Mouse (Mus musculus) hindbrain, embryonic 12.5 days (tissue): ENCODE results near the gene Rps6ka4. TPM values are rescaled to one million over a fixed set of nuclear protein-coding genes. Genes with fewer than 3 reads are reported as not detected.

Experiments
- ATAC-seq: fragments of 200-750 bp; cut with Nextera tagmentation; 2 replicates; pipeline ENCODE4 v1.8.0; 2017; ENCODE audit warnings: moderate TSS enrichment; ENCODE audit not compliant: low FRiP score
- H3K27ac ChIP-seq: fragments of 300-500 bp; sonication (generic); 2 replicates; pipeline ENCODE4 v1.5.1; 2016; ENCODE audit warnings: mild to moderate bottlenecking
- H3K27me3 ChIP-seq: fragments of 300-500 bp; sonication (generic); 2 replicates; pipeline ENCODE4 v1.6.1; 2016; ENCODE audit warnings: mild to moderate bottlenecking
- H3K36me3 ChIP-seq: fragments of 300-500 bp; sonication (generic); 2 replicates; pipeline ENCODE4 v1.6.1; 2016; ENCODE audit warnings: mild to moderate bottlenecking
- H3K4me1 ChIP-seq: fragments of 300-500 bp; sonication (generic); 2 replicates; pipeline ENCODE4 v1.6.1; 2016
- H3K4me2 ChIP-seq: fragments of 300-500 bp; sonication (generic); replicated peaks from 2 replicates; pipeline ENCODE4 v1.6.1; 2016; ENCODE audit warnings: mild to moderate bottlenecking
- H3K4me3 ChIP-seq: fragments of 300-500 bp; sonication (generic); 2 replicates; pipeline ENCODE4 v1.5.1; 2016; ENCODE audit warnings: mild to moderate bottlenecking
- H3K9ac ChIP-seq: fragments of 300-500 bp; sonication (generic); 2 replicates; pipeline ENCODE4 v1.6.1; 2016; ENCODE audit warnings: mild to moderate bottlenecking, moderate library complexity
- H3K9me3 ChIP-seq: fragments of 300-500 bp; sonication (generic); replicated peaks from 2 replicates; pipeline ENCODE4 v1.6.1; 2016; ENCODE audit warnings: mild to moderate bottlenecking
- WGBS: fragments of 180-500 bp; shearing (Covaris S2); methylation state at CpG from one replicate; pipeline ENCODE4 v1.1.7; 2016; 5-methylcytosine and 5-hydroxymethylcytosine counted together
- polyA plus RNA-seq: library from polyadenylated mRNA; unstranded; fragments of >200 nt; fragmentation: Nextera tagmentation; extraction: Ambion mirVana; gene quantifications from 2 replicates; pipeline ENCODE4 v1.2.1, GENCODE M21; 2016

The Rps6ka4 gene
- 13.2 and 14.4 TPM in 2 replicates for polyA plus RNA-seq

- ATAC-seq, result peak; percentile 76
- Histone ChIP-seq H3K9me3 (no peaks in the 10 kb centered on the region), H3K4me1 (peaks cover 21% of the 10 kb centered on the region), H3K27ac (no peak within 1 kb of the TSS), H3K36me3 (no peaks in the 10 kb centered on the region), H3K4me3 (peak within 1 kb of the TSS; percentile 64), H3K4me2 (peak within 1 kb of the TSS; percentile 98), H3K9ac (peak within 1 kb of the TSS; percentile 70), H3K27me3 (peaks cover 68% of the 10 kb centered on the region)
- WGBS, result 2% methylated on average over 41 of the region's 44 CpGs
Measured at GRCm38 (mm10) chr19:6840475-6841291, at the start of gene Rps6ka4. Gene Rps6ka4, minus strand, starts transcription at chr19:6840636.

- 88% methylated on average over 4 of the region's 4 CpGs for WGBS
- Histone ChIP-seq H3K4me3 (no peak overlapping the region), H3K4me2 (no peak overlapping the region), H3K27me3 (no peaks in the 10 kb centered on the region), H3K4me1 (no peaks in the 10 kb centered on the region), H3K9ac (no peak overlapping the region), H3K9me3 (peaks cover 21% of the 10 kb centered on the region), H3K27ac (no peak overlapping the region), H3K36me3 (no peaks in the 10 kb centered on the region)
- ATAC-seq, result no peak
Measured at GRCm38 (mm10) chr19:6877965-6878364, 37.5 kb upstream of the Rps6ka4 start.

- Histone ChIP-seq H3K27me3 (no peaks in the 10 kb centered on the region), H3K9me3 (peaks cover 20% of the 10 kb centered on the region), H3K4me1 (no peaks in the 10 kb centered on the region), H3K4me2 (no peak overlapping the region), H3K27ac (no peak overlapping the region), H3K9ac (no peak overlapping the region), H3K36me3 (no peaks in the 10 kb centered on the region), H3K4me3 (no peak overlapping the region)
- no peak for ATAC-seq
Measured at GRCm38 (mm10) chr19:6876799-6877198, 36.4 kb upstream of the Rps6ka4 start.

GRCm38 (mm10) chr19:6875834-6876233 lies 35.4 kb upstream of the Rps6ka4 start:
- 91% methylated on average over 6 of the region's 6 CpGs for WGBS
- Histone ChIP-seq H3K27me3 (no peaks in the 10 kb centered on the region), H3K4me1 (no peaks in the 10 kb centered on the region), H3K4me2 (no peak overlapping the region), H3K9ac (no peak overlapping the region), H3K4me3 (no peak overlapping the region), H3K36me3 (no peaks in the 10 kb centered on the region), H3K27ac (no peak overlapping the region), H3K9me3 (peaks cover 12% of the 10 kb centered on the region)
- ATAC-seq, result no peak

GRCm38 (mm10) chr19:6874257-6874656 lies 33.8 kb upstream of the Rps6ka4 start:
- Histone ChIP-seq H3K4me1 (no peaks in the 10 kb centered on the region), H3K9ac (no peak overlapping the region), H3K4me2 (no peak overlapping the region), H3K9me3 (0 out of 2 replicates have a peak, but pooled peaks cover 4% of the 10 kb centered on the region), H3K27ac (no peak overlapping the region), H3K36me3 (no peaks in the 10 kb centered on the region), H3K27me3 (no peaks in the 10 kb centered on the region), H3K4me3 (no peak overlapping the region)
- 85% methylated on average over 1 of the region's 1 CpGs for WGBS
- ATAC-seq, result no peak

- no peaks in the 10 kb centered on the region for H3K4me1 ChIP-seq
- 84% methylated on average over 3 of the region's 3 CpGs for WGBS
- no peak overlapping the region for H3K27ac ChIP-seq
- ATAC-seq, result no peak
- no peak overlapping the region for H3K4me2 ChIP-seq
- no peak overlapping the region for H3K4me3 ChIP-seq
- H3K36me3 ChIP-seq, result no peaks in the 10 kb centered on the region
- H3K9me3 ChIP-seq, result no peaks in the 10 kb centered on the region
- no peak overlapping the region for H3K9ac ChIP-seq
- no peaks in the 10 kb centered on the region for H3K27me3 ChIP-seq
Measured at GRCm38 (mm10) chr19:6872701-6873100, 32.3 kb upstream of the Rps6ka4 start.

- no peak overlapping the region for H3K27ac ChIP-seq
- H3K27me3 ChIP-seq, result no peaks in the 10 kb centered on the region
- H3K4me3 ChIP-seq, result no peak overlapping the region
- H3K9me3 ChIP-seq, result no peaks in the 10 kb centered on the region
- no peaks in the 10 kb centered on the region for H3K4me1 ChIP-seq
- WGBS, result 66% methylated on average over 5 of the region's 5 CpGs
- ATAC-seq, result no peak
- H3K36me3 ChIP-seq, result no peaks in the 10 kb centered on the region
- H3K4me2 ChIP-seq, result no peak overlapping the region
- no peak overlapping the region for H3K9ac ChIP-seq
Measured at GRCm38 (mm10) chr19:6871574-6872271, 31.3 kb upstream of the Rps6ka4 start.

GRCm38 (mm10) chr19:6869355-6869754 lies 28.9 kb upstream of the Rps6ka4 start:
- 9% methylated on average over 5 of the region's 5 CpGs for WGBS
- no peaks in the 10 kb centered on the region for H3K36me3 ChIP-seq
- H3K9ac ChIP-seq, result no peak overlapping the region
- H3K4me2 ChIP-seq, result no peak overlapping the region; the same call in 1 of the 2 replicates
- H3K27ac ChIP-seq, result no peak overlapping the region
- no peak for ATAC-seq
- H3K9me3 ChIP-seq, result no peaks in the 10 kb centered on the region; the same call in 1 of the 2 replicates
- no peak overlapping the region for H3K4me3 ChIP-seq
- H3K4me1 ChIP-seq, result no peaks in the 10 kb centered on the region
- H3K27me3 ChIP-seq, result no peaks in the 10 kb centered on the region

GRCm38 (mm10) chr19:6861451-6861850 lies 21.0 kb upstream of the Rps6ka4 start:
- Histone ChIP-seq H3K4me2 (no peak overlapping the region), H3K9me3 (no peaks in the 10 kb centered on the region; the same call in 1 of the 2 replicates), H3K4me3 (no peak overlapping the region), H3K4me1 (no peaks in the 10 kb centered on the region), H3K36me3 (no peaks in the 10 kb centered on the region), H3K27me3 (no peaks in the 10 kb centered on the region), H3K27ac (no peak overlapping the region), H3K9ac (no peak overlapping the region)
- no peak for ATAC-seq
- over 99% methylated on average over 4 of the region's 4 CpGs for WGBS

- Histone ChIP-seq H3K9me3 (no peaks in the 10 kb centered on the region; the same call in 1 of the 2 replicates), H3K4me1 (peaks cover 4% of the 10 kb centered on the region), H3K36me3 (no peaks in the 10 kb centered on the region), H3K4me3 (no peak overlapping the region), H3K27me3 (0 out of 2 replicates have a peak, but pooled peaks cover 3% of the 10 kb centered on the region), H3K4me2 (no peak overlapping the region), H3K27ac (no peak overlapping the region), H3K9ac (no peak overlapping the region)
- ATAC-seq, result no peak
- WGBS, result 82% methylated on average over 6 of the region's 6 CpGs
Measured at GRCm38 (mm10) chr19:6860706-6861105, 20.3 kb upstream of the Rps6ka4 start.

- no peak for ATAC-seq
- Histone ChIP-seq H3K4me2 (no peak overlapping the region), H3K4me3 (no peak overlapping the region), H3K36me3 (no peaks in the 10 kb centered on the region), H3K9ac (no peak overlapping the region), H3K27me3 (0 out of 2 replicates have a peak, but pooled peaks cover 6% of the 10 kb centered on the region), H3K9me3 (no peaks in the 10 kb centered on the region; the same call in 1 of the 2 replicates), H3K27ac (no peak overlapping the region), H3K4me1 (peaks cover 12% of the 10 kb centered on the region)
- 88% methylated on average over 3 of the region's 3 CpGs for WGBS
Measured at GRCm38 (mm10) chr19:6859971-6860370, 19.5 kb upstream of the Rps6ka4 start.

GRCm38 (mm10) chr19:6859032-6859651 lies 18.7 kb upstream of the Rps6ka4 start:
- 81% methylated on average over 2 of the region's 2 CpGs for WGBS
- peaks cover 13% of the 10 kb centered on the region; the same call in 1 of the 2 replicates for H3K27me3 ChIP-seq
- ATAC-seq, result no peak
- H3K36me3 ChIP-seq, result no peaks in the 10 kb centered on the region
- H3K9ac ChIP-seq, result no peak overlapping the region
- no peaks in the 10 kb centered on the region for H3K9me3 ChIP-seq
- no peak overlapping the region for H3K4me2 ChIP-seq
- H3K4me1 ChIP-seq, result peaks cover 17% of the 10 kb centered on the region
- no peak overlapping the region for H3K27ac ChIP-seq
- no peak overlapping the region for H3K4me3 ChIP-seq
